Mouse (Mus musculus) MEL (cell line): ENCODE results near the gene Mei4. TPM values are rescaled to one million over a fixed set of nuclear protein-coding genes. Genes with fewer than 3 reads are reported as not detected.

ENCODE experiments used
- DNase-seq: peaks from one replicate; pipeline ENCODE4 v3.0.0; 2011; ENCODE audit warnings: low read depth, low spot score
- H3K27ac ChIP-seq: 2 replicates; pipeline ENCODE4 v1.5.1; 2012; ENCODE audit warnings: low read depth, mild to moderate bottlenecking, control low read depth, low read length, moderate library complexity; ENCODE audit not compliant: control insufficient read depth
- H3K27me3 ChIP-seq, 2 experiments: fragments of 150-350 bp in 1 of 2; sonication (generic) in 1 of 2; 2 replicates each; pipeline ENCODE4 v1.6.1; 2012; ENCODE audit warnings: low read length in 2 of 2, mild to moderate bottlenecking in 2 of 2, improper control_type of control experiment in 1 of 2, moderate library complexity in 1 of 2; ENCODE audit not compliant: insufficient read depth in 2 of 2, control insufficient read depth in 1 of 2
- H3K36me3 ChIP-seq, 2 experiments: 2 replicates each; pipeline ENCODE4 v1.6.1; 2012 to 2014; ENCODE audit warnings: low read length in 2 of 2, improper control_type of control experiment in 1 of 2, inconsistent platforms in 1 of 2, mild to moderate bottlenecking in 1 of 2; ENCODE audit not compliant: insufficient read depth in 2 of 2, control insufficient read depth in 1 of 2
- H3K4me1 ChIP-seq, 2 experiments: fragments of 150-350 bp in 1 of 2; sonication (generic) in 1 of 2; 2 replicates each; pipeline ENCODE4 v1.6.1; 2012; ENCODE audit warnings: low read length in 2 of 2, improper control_type of control experiment in 1 of 2, mild to moderate bottlenecking in 1 of 2; ENCODE audit not compliant: insufficient read depth in 2 of 2, control insufficient read depth in 1 of 2
- H3K4me3 ChIP-seq, 2 experiments: fragments of 150-350 bp in 1 of 2; sonication (generic) in 1 of 2; 2 replicates each; pipeline ENCODE4 v1.5.1; 2012; ENCODE audit warnings: low read depth in 2 of 2, low read length in 2 of 2, mild to moderate bottlenecking in 2 of 2, moderate library complexity in 2 of 2, control low read depth in 1 of 2, improper control_type of control experiment in 1 of 2; ENCODE audit not compliant: control insufficient read depth in 1 of 2, insufficient read depth in 1 of 2
- H3K79me2 ChIP-seq: 2 replicates; pipeline ENCODE4 v1.6.1; 2012; ENCODE audit warnings: mild to moderate bottlenecking, low read length, moderate library complexity; ENCODE audit not compliant: control insufficient read depth, poor library complexity, insufficient read depth
- H3K9ac ChIP-seq: 2 replicates; pipeline ENCODE4 v1.6.1; 2012; ENCODE audit warnings: low read depth, mild to moderate bottlenecking, control low read depth, low read length, moderate library complexity; ENCODE audit not compliant: control insufficient read depth, poor library complexity, severe bottlenecking
- H3K9me3 ChIP-seq: fragments of 150-350 bp; sonication (generic); replicated peaks from 2 replicates; pipeline ENCODE4 v1.6.1; 2012; ENCODE audit warnings: mild to moderate bottlenecking, low read length, improper control_type of control experiment, moderate library complexity; ENCODE audit not compliant: insufficient read depth
- E2F4 ChIP-seq: IDR thresholded peaks from 2 replicates; pipeline ENCODE4 v1.6.1; 2011; ENCODE audit warnings: low read depth, low read length, improper control_type of control experiment, borderline replicate concordance
- ELF1 ChIP-seq: IDR thresholded peaks from 2 replicates; pipeline ENCODE4 v1.6.1; 2014; ENCODE audit warnings: low read depth, mild to moderate bottlenecking, inconsistent platforms, low read length, improper control_type of control experiment, moderate library complexity
- EP300 ChIP-seq, 2 experiments: IDR thresholded peaks; 2 replicates each; pipeline ENCODE4 v1.6.1; 2011; ENCODE audit warnings: improper control_type of control experiment in 2 of 2, low read length in 2 of 2, low read depth in 1 of 2, mild to moderate bottlenecking in 1 of 2
- ETS1 ChIP-seq: IDR thresholded peaks from 2 replicates; pipeline ENCODE4 v1.6.1; 2012; ENCODE audit warnings: low read depth, mild to moderate bottlenecking, inconsistent platforms, low read length, improper control_type of control experiment, moderate library complexity
- GATA1 ChIP-seq: IDR thresholded peaks from 2 replicates; pipeline ENCODE4 v1.6.1; 2011; ENCODE audit warnings: low read depth, low read length, improper control_type of control experiment
- MAZ ChIP-seq: IDR thresholded peaks from 2 replicates; pipeline ENCODE4 v1.6.1; 2012; ENCODE audit warnings: low read depth, mild to moderate bottlenecking, inconsistent platforms, low read length, improper control_type of control experiment
- MXI1 ChIP-seq: IDR thresholded peaks from 2 replicates; pipeline ENCODE4 v1.6.1; 2011; ENCODE audit warnings: mild to moderate bottlenecking, low read depth, low read length, improper control_type of control experiment
- POLR2A ChIP-seq, 2 experiments: IDR thresholded peaks; 2 replicates each; pipeline ENCODE4 v1.6.1; 2011 to 2012; ENCODE audit warnings: low read length in 2 of 2, mild to moderate bottlenecking in 2 of 2, control low read depth in 1 of 2, improper control_type of control experiment in 1 of 2, low read depth in 1 of 2, moderate library complexity in 1 of 2; ENCODE audit not compliant: control insufficient read depth in 1 of 2, insufficient read depth in 1 of 2, poor library complexity in 1 of 2
- RCOR1 ChIP-seq: IDR thresholded peaks from 2 replicates; pipeline ENCODE4 v1.6.1; 2012; ENCODE audit warnings: low read depth, mild to moderate bottlenecking, inconsistent platforms, low read length, improper control_type of control experiment
- SIN3A ChIP-seq: IDR thresholded peaks from 2 replicates; pipeline ENCODE4 v1.6.1; 2012; ENCODE audit warnings: low read length, improper control_type of control experiment, inconsistent platforms
- TAL1 ChIP-seq: IDR thresholded peaks from 2 replicates; pipeline ENCODE4 v1.6.1; 2012; ENCODE audit warnings: mild to moderate bottlenecking, inconsistent platforms, low read length, moderate library complexity, mixed read lengths
- TCF12 ChIP-seq: IDR thresholded peaks from 2 replicates; pipeline ENCODE4 v1.6.1; 2014; ENCODE audit warnings: low read depth, mild to moderate bottlenecking, inconsistent platforms, low read length, improper control_type of control experiment, moderate library complexity
- USF1 ChIP-seq: IDR thresholded peaks from 2 replicates; pipeline ENCODE4 v1.6.1; 2014; ENCODE audit warnings: low read depth, mild to moderate bottlenecking, inconsistent platforms, low read length, improper control_type of control experiment, moderate library complexity
- USF2 ChIP-seq, 2 experiments: IDR thresholded peaks; 2 replicates each; pipeline ENCODE4 v1.6.1; 2011 to 2012; ENCODE audit warnings: improper control_type of control experiment in 2 of 2, low read length in 2 of 2, borderline replicate concordance in 1 of 2, inconsistent platforms in 1 of 2, low read depth in 1 of 2, mild to moderate bottlenecking in 1 of 2; ENCODE audit not compliant: insufficient read depth in 1 of 2
- ZKSCAN1 ChIP-seq: IDR thresholded peaks from 2 replicates; pipeline ENCODE4 v1.6.1; 2012; ENCODE audit warnings: low read depth, mild to moderate bottlenecking, inconsistent platforms, low read length, improper control_type of control experiment, moderate library complexity
- ZNF384 ChIP-seq: IDR thresholded peaks from 2 replicates; pipeline ENCODE4 v1.6.1; 2012; ENCODE audit warnings: low read depth, mild to moderate bottlenecking, inconsistent platforms, low read length, improper control_type of control experiment
- polyA plus RNA-seq, 2 experiments: library from polyadenylated mRNA; stranded (reverse) in 1 of 2; unstranded in 1 of 2; fragments of >175 nt in 1 of 2; fragments of >200 nt in 1 of 2; gene quantifications; 2 replicates each; pipeline versions ENCODE4 v1.2.1 to v1.2.4; 2012; ENCODE audit warnings: low replicate concordance in 2 of 2, low read depth in 1 of 2; ENCODE audit not compliant: insufficient read length in 2 of 2, insufficient read depth in 1 of 2, missing spikeins in 1 of 2
- total RNA-seq: library from RNA; depleted of rRNA; stranded (reverse); fragments of 300-350 nt; gene quantifications from 2 replicates; pipeline ENCODE4 v1.2.3, GENCODE M21; 2012

Gene Mei4
- total and polyA plus RNA-seq, 3 experiments, result not detected

- H3K4me3 ChIP-seq, result no peak overlapping the region
Measured at GRCm38 (mm10) chr9:81834056-81834455, 29.4 kb upstream of the Mei4 start.

GRCm38 (mm10) chr9:81858861-81859260 is 4.6 kb upstream of the Mei4 start:
- no peak overlapping the region for H3K27ac ChIP-seq
- no peak for DNase-seq
- TF ChIP-seq SIN3A (no peak), MAZ (no peak), GATA1 (no peak), ZNF384 (no peak), ELF1 (no peak), POLR2A (IDR thresholded peaks at IDR 0.05; ENCODE audit: control insufficient read depth in 1 of 2, insufficient read depth in 1 of 2, low read depth in 1 of 2, low read length in 2 of 2, poor library complexity in 1 of 2) (no peak), TAL1 (no peak), E2F4 (no peak), ZKSCAN1 (no peak)

More at GRCm38 (mm10) chr9:81834056-81834455, 29.4 kb upstream of the Mei4 start:
- H3K79me2 ChIP-seq, result no peaks in the 10 kb centered on the region
- H3K27me3 ChIP-seq, result no peaks in the 10 kb centered on the region
- peaks cover 0 to 8% of the 10 kb centered on the region in 2 experiments; a peak in 2 of 4 replicates for H3K36me3 ChIP-seq
- H3K9ac ChIP-seq, result no peak overlapping the region
- H3K9me3 ChIP-seq, result no peaks in the 10 kb centered on the region
- DNase-seq, result no peak
- peaks cover 0 to 9% of the 10 kb centered on the region in 2 experiments; a peak in 2 of 4 replicates for H3K4me1 ChIP-seq
- no peak overlapping the region for H3K27ac ChIP-seq
- TF ChIP-seq RCOR1 (peak; percentile 84), ETS1 (peak; percentile 26; the same call in 1 of the 2 replicates), MXI1 (no peak), GATA1 (peak; percentile 47), TCF12 (peak; percentile 37; the same call in 1 of the 2 replicates), USF2 (IDR thresholded peaks at IDR 0.05; ENCODE audit: borderline replicate concordance in 1 of 2, insufficient read depth in 1 of 2, low read depth in 1 of 2, low read length in 2 of 2) (no peak), USF1 (no peak), EP300 (IDR thresholded peaks at IDR 0.05; ENCODE audit: low read depth in 1 of 2, low read length in 2 of 2) (peak; percentile 34 to 72; a peak in 3 of 4 replicates)
- TF ChIP-seq, all 39 proteins: peak for 5

More at GRCm38 (mm10) chr9:81858861-81859260, 4.6 kb upstream of the Mei4 start:
- Histone ChIP-seq H3K27me3 (no peaks in the 10 kb centered on the region), H3K9me3 (no peaks in the 10 kb centered on the region), H3K79me2 (no peaks in the 10 kb centered on the region), H3K9ac (no peak overlapping the region), H3K4me3 (no peak overlapping the region), H3K36me3 (no peaks in the 10 kb centered on the region; a peak in 1 of 4 replicates), H3K4me1 (no peaks in the 10 kb centered on the region)
